Comparison of ENCODE assay signal across 16 mouse cellular contexts in genomic region chr11:118609236-118610000, GRCm38 (mm10).
A peak's percentile ranks its signal among the peaks of the same experiment; 100 is the strongest.
DNase-seq lines count a peak whose midpoint lies in the region; ATAC-seq lines count a peak whose summit lies in the region.
"Had no signal": no experiment of that assay in that cellular context is flagged by ENCODE, and none has a peak within 500 bp of the region (broad histone marks: within the 10 kb centered on the region; RNA-seq: fewer than 3 reads in every experiment).

No protein-coding gene starts in this region.

- H3K4me3 ChIP-seq in neural tube, embryonic 12.5 days: no peak overlapping the region
- H3K4me3 ChIP-seq in embryonic facial prominence, embryonic 10.5 days: peak overlapping the region; percentile 33; the same call in 1 of the 2 replicates
- H3K4me3 ChIP-seq in hindbrain, embryonic 14.5 days (replicated peaks; ENCODE audit: low read length): no peak overlapping the region
- H3K4me3 ChIP-seq in neural tube, embryonic 15.5 days (replicated peaks): no peak overlapping the region
- H3K4me3 ChIP-seq: erythroblast, embryonic 14.5 days; heart, embryonic 15.5 days; megakaryocyte, embryonic 14.5 days had no signal

- DNase-seq in neural tube, embryonic 10.5 days (ENCODE audit: extremely low spot score, low spot score): no peak
- no peak for DNase-seq in embryonic facial prominence, embryonic 10.5 days (ENCODE audit: low spot score)
- no peak for DNase-seq in hindbrain, embryonic 14.5 days (ENCODE audit: low spot score)
- DNase-seq in adrenal gland, postnatal 14 days: no peak
- DNase-seq in spleen, postnatal 4 days (ENCODE audit: low spot score in 2 of 2): no peak
- DNase-seq in spleen, postnatal 14 days (ENCODE audit: low spot score in 2 of 2): no peak
- DNase-seq: cerebellum, adult 11-12 months; gastrocnemius, postnatal 36 days; kidney, adult 11 months; lung, embryonic 14.5 days; right cerebral cortex, adult 18-20 months had no signal

- H3K27me3 ChIP-seq in neural tube, embryonic 12.5 days (replicated peaks): peaks cover 6% of the 10 kb centered on the region; the same call in 1 of the 2 replicates
- peaks cover 25% of the 10 kb centered on the region for H3K27me3 ChIP-seq in embryonic facial prominence, embryonic 10.5 days (replicated peaks; ENCODE audit: low read depth, poor library complexity, severe bottlenecking)
- H3K27me3 ChIP-seq in hindbrain, embryonic 14.5 days (ENCODE audit: control insufficient read depth, insufficient read depth, low read length): no peaks in the 10 kb centered on the region
- H3K27me3 ChIP-seq in neural tube, embryonic 15.5 days (replicated peaks): no peaks in the 10 kb centered on the region

- 14% methylated on average over 17 of the region's 17 CpGs for WGBS in neural tube, embryonic 12.5 days
- 8% methylated on average over 17 of the region's 17 CpGs for WGBS in embryonic facial prominence, embryonic 10.5 days
- 13% methylated on average over 17 of the region's 17 CpGs for WGBS in hindbrain, embryonic 14.5 days
- WGBS in neural tube, embryonic 15.5 days: 15% methylated on average over 17 of the region's 17 CpGs

- no peaks in the 10 kb centered on the region for H3K9me3 ChIP-seq in neural tube, embryonic 12.5 days
- H3K9me3 ChIP-seq in embryonic facial prominence, embryonic 10.5 days: no peaks in the 10 kb centered on the region
- no peaks in the 10 kb centered on the region for H3K9me3 ChIP-seq in hindbrain, embryonic 14.5 days (ENCODE audit: control insufficient read depth, low read length)
- no peaks in the 10 kb centered on the region for H3K9me3 ChIP-seq in neural tube, embryonic 15.5 days (replicated peaks)
- H3K9me3 ChIP-seq: heart, embryonic 15.5 days had no signal

- no peak overlapping the region for H3K9ac ChIP-seq in neural tube, embryonic 12.5 days
- peak overlapping the region; percentile 39; the same call in 1 of the 2 replicates for H3K9ac ChIP-seq in hindbrain, embryonic 14.5 days
- no peak overlapping the region for H3K9ac ChIP-seq in neural tube, embryonic 15.5 days (replicated peaks)
- H3K9ac ChIP-seq: heart, embryonic 15.5 days; lung, embryonic 14.5 days had no signal

- H3K4me2 ChIP-seq in neural tube, embryonic 12.5 days (replicated peaks): peak overlapping the region; percentile 34; the same call in 1 of the 2 replicates
- H3K4me2 ChIP-seq in hindbrain, embryonic 14.5 days (replicated peaks): peak overlapping the region; percentile 30; the same call in 1 of the 2 replicates
- H3K4me2 ChIP-seq in neural tube, embryonic 15.5 days: 0 out of 2 replicates have a peak overlapping the region, but pooled peaks have one; percentile 34
- H3K4me2 ChIP-seq: heart, embryonic 15.5 days; lung, embryonic 14.5 days had no signal

- H3K36me3 ChIP-seq in neural tube, embryonic 12.5 days: no peaks in the 10 kb centered on the region
- no peaks in the 10 kb centered on the region for H3K36me3 ChIP-seq in embryonic facial prominence, embryonic 10.5 days (replicated peaks)
- no peaks in the 10 kb centered on the region for H3K36me3 ChIP-seq in hindbrain, embryonic 14.5 days (replicated peaks; ENCODE audit: control insufficient read depth, insufficient read depth)
- no peaks in the 10 kb centered on the region for H3K36me3 ChIP-seq in neural tube, embryonic 15.5 days
- H3K36me3 ChIP-seq: heart, embryonic 15.5 days had no signal

- ATAC-seq in neural tube, embryonic 12.5 days (ENCODE audit: low FRiP score, low read depth): no peak
- ATAC-seq in hindbrain, embryonic 14.5 days (ENCODE audit: low FRiP score): no peak
- no peak for ATAC-seq in neural tube, embryonic 15.5 days (ENCODE audit: low FRiP score)

- H3K27ac ChIP-seq in neural tube, embryonic 12.5 days: no peak overlapping the region
- no peak overlapping the region for H3K27ac ChIP-seq in embryonic facial prominence, embryonic 10.5 days (replicated peaks)
- H3K27ac ChIP-seq in hindbrain, embryonic 14.5 days: peak overlapping the region; percentile 26; the same call in 1 of the 2 replicates
- H3K27ac ChIP-seq in neural tube, embryonic 15.5 days (replicated peaks): no peak overlapping the region
- H3K27ac ChIP-seq: heart, embryonic 15.5 days had no signal

- H3K4me1 ChIP-seq in neural tube, embryonic 12.5 days: peaks cover 7% of the 10 kb centered on the region
- peaks cover 14% of the 10 kb centered on the region for H3K4me1 ChIP-seq in embryonic facial prominence, embryonic 10.5 days
- H3K4me1 ChIP-seq in hindbrain, embryonic 14.5 days (replicated peaks; ENCODE audit: control insufficient read depth, insufficient read depth, low read length): peaks cover 13% of the 10 kb centered on the region
- H3K4me1 ChIP-seq in neural tube, embryonic 15.5 days: peaks cover 24% of the 10 kb centered on the region
- H3K4me1 ChIP-seq: heart, embryonic 15.5 days; megakaryocyte, embryonic 14.5 days had no signal
